Mouse (Mus musculus) ES-E14 (cell line): ENCODE measurements around the gene 1700069L16Rik.

Experiments used
- ZC3H11A ChIP-seq: IDR thresholded peaks from 2 replicates; pipeline ENCODE4 v1.6.1; 2012; ENCODE audit warnings: low read depth, mild to moderate bottlenecking, inconsistent platforms, low read length, borderline replicate concordance
- ZNF384 ChIP-seq: IDR thresholded peaks from 2 replicates; pipeline ENCODE4 v1.6.1; 2012; ENCODE audit warnings: low read depth, low read length, inconsistent platforms

DNA sequence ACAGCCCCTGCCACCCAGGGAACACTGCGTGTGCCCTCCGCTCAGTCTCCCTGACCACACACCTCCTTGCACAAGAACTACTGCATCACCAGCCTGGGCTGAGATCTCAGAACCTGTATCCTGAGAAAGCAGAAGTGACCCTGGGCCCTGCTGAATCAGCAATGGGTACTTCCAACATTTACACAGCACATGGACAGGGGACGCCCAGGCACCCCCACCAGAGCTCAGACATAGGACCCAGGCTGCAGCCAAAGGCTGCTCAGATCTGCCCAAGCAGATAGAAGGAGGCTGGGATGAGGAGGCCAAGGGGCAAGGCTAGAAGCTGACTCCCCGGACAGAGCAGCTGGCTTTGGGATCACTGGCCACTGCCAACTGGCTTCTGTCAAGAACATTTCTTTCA is 80.1 kb downstream of the 1700069L16Rik start:
- TF ChIP-seq ZNF384 (no peak), ZC3H11A (no peak)
